Mouse (Mus musculus) heart, embryonic 11.5 days (tissue): ENCODE data around the gene Plekhg6. TPM values are rescaled to one million over a fixed set of nuclear protein-coding genes. Genes with fewer than 3 reads are reported as not detected.
A peak's percentile ranks its signal among the peaks of the same experiment; 100 is the strongest.

Experiments
- ATAC-seq: fragments of 200-750 bp; cut with Nextera tagmentation; replicated peaks from 2 replicates; pipeline ENCODE4 v1.8.0; 2017; ENCODE audit warnings: moderate library complexity; ENCODE audit not compliant: insufficient number of reproducible peaks, low FRiP score, low TSS enrichment
- H3K27ac ChIP-seq: fragments of 300-500 bp; sonication (generic); 2 replicates; pipeline ENCODE4 v1.5.1; 2014; ENCODE audit warnings: mild to moderate bottlenecking, low read depth, low read length
- H3K27me3 ChIP-seq: fragments of 300-500 bp; sonication (generic); 2 replicates; pipeline ENCODE4 v1.6.1; 2014; ENCODE audit warnings: mild to moderate bottlenecking, low read length, mixed read lengths; ENCODE audit not compliant: control insufficient read depth, insufficient read depth
- H3K36me3 ChIP-seq: fragments of 300-500 bp; sonication (generic); 2 replicates; pipeline ENCODE4 v1.6.1; 2014; ENCODE audit warnings: mild to moderate bottlenecking, low read length, moderate library complexity, mixed read lengths; ENCODE audit not compliant: control insufficient read depth, insufficient read depth
- H3K4me1 ChIP-seq: fragments of 300-500 bp; sonication (generic); 2 replicates; pipeline ENCODE4 v1.6.1; 2014; ENCODE audit warnings: low read length; ENCODE audit not compliant: control insufficient read depth, insufficient read depth
- H3K4me2 ChIP-seq: fragments of 300-500 bp; sonication (generic); 2 replicates; pipeline ENCODE4 v1.6.1; 2014; ENCODE audit warnings: mild to moderate bottlenecking, moderate library complexity
- H3K4me3 ChIP-seq: fragments of 300-500 bp; sonication (generic); 2 replicates; pipeline ENCODE4 v1.5.1; 2014; ENCODE audit warnings: low read depth, low read length
- H3K9ac ChIP-seq: fragments of 300-500 bp; sonication (generic); 2 replicates; pipeline ENCODE4 v1.6.1; 2014; ENCODE audit warnings: mild to moderate bottlenecking, low read depth, low read length, moderate library complexity
- H3K9me3 ChIP-seq: fragments of 300-500 bp; sonication (generic); replicated peaks from 2 replicates; pipeline ENCODE4 v1.6.1; 2016; ENCODE audit warnings: low read length; ENCODE audit not compliant: control insufficient read depth
- WGBS: fragments of 180-500 bp; shearing (Covaris S2); extraction: QIAGEN DNeasy Blood & Tissue Kit; methylation state at CpG from one replicate; pipeline ENCODE4 v1.1.7; 2014; ENCODE audit not compliant: insufficient replicate concordance; 5-methylcytosine and 5-hydroxymethylcytosine counted together
- polyA plus RNA-seq: library from polyadenylated mRNA; unstranded; fragments of >200 nt; fragmentation: Nextera tagmentation; extraction: Ambion mirVana; gene quantifications from 2 replicates; pipeline ENCODE4 v1.2.1, GENCODE M21; 2014

Plekhg6 gene
- polyA plus RNA-seq, 1 experiment from 2014 or later: not detected

DNA sequence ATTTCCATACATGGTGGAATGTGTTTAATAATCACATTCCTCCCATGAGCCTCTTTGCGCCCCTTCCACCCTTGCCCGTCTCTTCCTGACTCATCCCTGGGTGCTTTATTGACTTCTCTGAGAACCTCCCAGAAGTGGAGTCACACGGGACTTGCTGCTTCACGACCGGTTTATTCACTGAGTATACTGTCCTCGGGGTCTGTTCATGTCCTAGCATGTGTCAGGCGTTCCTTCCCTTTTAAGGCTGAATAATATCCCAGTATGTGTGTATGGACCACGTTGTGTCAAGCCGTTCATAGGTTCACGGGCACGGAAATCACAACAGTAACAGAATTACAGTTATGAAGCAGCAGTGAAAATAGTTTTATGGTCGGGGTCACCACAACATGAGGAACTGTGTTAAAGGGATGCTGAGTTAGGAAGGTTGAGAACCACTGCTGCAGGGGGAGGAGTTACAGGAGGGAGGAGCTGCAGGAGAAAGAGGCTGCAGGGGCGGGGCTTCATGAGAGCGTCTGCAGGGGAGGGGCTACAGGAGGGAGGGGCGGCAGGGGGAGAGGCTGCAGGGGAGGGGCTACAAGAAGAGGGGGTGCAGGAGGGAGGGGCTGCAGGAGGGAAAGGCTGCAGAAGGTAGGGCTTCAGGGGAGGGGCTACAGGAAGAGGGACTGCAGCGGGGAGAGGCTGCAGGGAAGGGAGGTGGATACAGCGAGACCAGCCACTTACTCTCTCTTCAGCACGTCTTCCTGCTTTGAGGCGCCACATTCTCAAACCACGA lies 41.6 kb upstream of the Plekhg6 start:
- 0 out of 2 replicates have a peak overlapping the region, but pooled peaks have one; percentile 4 for H3K4me3 ChIP-seq
- 0 out of 2 replicates have a peak, but pooled peaks cover 3% of the 10 kb centered on the region for H3K27me3 ChIP-seq
- peak overlapping the region; percentile 57 for H3K4me2 ChIP-seq
- peak; percentile 52; the same call in 1 of the 2 replicates for ATAC-seq
- H3K9ac ChIP-seq: no peak overlapping the region
- WGBS: 23% methylated on average over 20 of the region's 20 CpGs
- no peaks in the 10 kb centered on the region for H3K36me3 ChIP-seq
- peaks cover 8% of the 10 kb centered on the region; the same call in 1 of the 2 replicates for H3K4me1 ChIP-seq
- no peak overlapping the region for H3K27ac ChIP-seq
- no peaks in the 10 kb centered on the region for H3K9me3 ChIP-seq

- Histone ChIP-seq H3K9me3 (no peaks in the 10 kb centered on the region), H3K27ac (no peak overlapping the region), H3K9ac (no peak overlapping the region), H3K36me3 (no peaks in the 10 kb centered on the region), H3K4me3 (no peak overlapping the region), H3K27me3 (0 out of 2 replicates have a peak, but pooled peaks cover 3% of the 10 kb centered on the region), H3K4me1 (peaks cover 8% of the 10 kb centered on the region; the same call in 1 of the 2 replicates), H3K4me2 (no peak overlapping the region)
- 69% methylated on average over 16 of the region's 16 CpGs for WGBS
- no peak for ATAC-seq
Observed at GRCm38 (mm10) chr6:125420458-125421063, 40.0 kb upstream of the Plekhg6 start.

DNA sequence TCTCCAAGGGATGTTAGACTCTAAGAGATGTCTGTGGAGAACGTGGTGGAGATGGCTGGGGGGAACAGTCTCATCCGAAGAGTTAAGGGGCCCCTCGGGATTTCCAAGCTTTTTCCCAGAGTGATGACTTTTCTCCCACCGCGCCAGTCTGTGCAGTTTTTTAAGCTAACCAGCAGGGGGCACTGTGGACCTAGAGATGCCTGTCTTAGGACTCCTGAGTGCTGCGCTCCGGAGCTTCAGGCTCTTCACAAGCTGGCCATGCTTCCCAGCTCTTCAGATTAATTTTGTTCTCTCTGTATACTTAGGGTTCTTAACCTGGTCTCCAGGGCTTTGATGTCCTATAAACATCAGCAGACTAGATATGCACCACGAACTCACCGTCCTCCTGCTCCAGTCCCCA lies 38.2 kb upstream of the Plekhg6 start:
- H3K4me3 ChIP-seq: no peak overlapping the region
- H3K27ac ChIP-seq: no peak overlapping the region
- no peaks in the 10 kb centered on the region for H3K36me3 ChIP-seq
- H3K9me3 ChIP-seq: no peaks in the 10 kb centered on the region
- H3K27me3 ChIP-seq: 0 out of 2 replicates have a peak, but pooled peaks cover 3% of the 10 kb centered on the region
- H3K4me2 ChIP-seq: no peak overlapping the region
- H3K4me1 ChIP-seq: peaks cover 8% of the 10 kb centered on the region; the same call in 1 of the 2 replicates
- WGBS: 9% methylated on average over 9 of the region's 9 CpGs
- ATAC-seq: no peak
- H3K9ac ChIP-seq: no peak overlapping the region

GRCm38 (mm10) chr6:125413326-125413725 lies 32.7 kb upstream of the Plekhg6 start:
- ATAC-seq: no peak
- 74% methylated on average over 9 of the region's 9 CpGs for WGBS
- 0 out of 2 replicates have a peak, but pooled peaks cover 3% of the 10 kb centered on the region for H3K27me3 ChIP-seq

GRCm38 (mm10) chr6:125411661-125412060 lies 31.1 kb upstream of the Plekhg6 start:
- no peak for ATAC-seq
- Histone ChIP-seq H3K27me3 (no peaks in the 10 kb centered on the region), H3K4me1 (no peaks in the 10 kb centered on the region)

More at GRCm38 (mm10) chr6:125413326-125413725, 32.7 kb upstream of the Plekhg6 start:
- H3K4me3 ChIP-seq: no peak overlapping the region
- H3K27ac ChIP-seq: no peak overlapping the region
- H3K36me3 ChIP-seq: no peaks in the 10 kb centered on the region
- H3K9ac ChIP-seq: no peak overlapping the region
- no peak overlapping the region for H3K4me2 ChIP-seq
- no peaks in the 10 kb centered on the region for H3K9me3 ChIP-seq
- no peaks in the 10 kb centered on the region for H3K4me1 ChIP-seq

GRCm38 (mm10) chr6:125410995-125411547 lies 30.5 kb upstream of the Plekhg6 start:
- Histone ChIP-seq H3K4me3 (no peak overlapping the region), H3K9me3 (no peaks in the 10 kb centered on the region), H3K36me3 (no peaks in the 10 kb centered on the region), H3K4me1 (no peaks in the 10 kb centered on the region), H3K27me3 (no peaks in the 10 kb centered on the region), H3K27ac (no peak overlapping the region), H3K9ac (no peak overlapping the region), H3K4me2 (no peak overlapping the region)
- 54% methylated on average over 8 of the region's 8 CpGs for WGBS
- no peak for ATAC-seq

More at GRCm38 (mm10) chr6:125411661-125412060, 31.1 kb upstream of the Plekhg6 start:
- Histone ChIP-seq H3K27ac (no peak overlapping the region), H3K36me3 (no peaks in the 10 kb centered on the region), H3K4me3 (no peak overlapping the region), H3K4me2 (no peak overlapping the region), H3K9ac (no peak overlapping the region), H3K9me3 (no peaks in the 10 kb centered on the region)
- 86% methylated on average over 6 of the region's 6 CpGs for WGBS

DNA sequence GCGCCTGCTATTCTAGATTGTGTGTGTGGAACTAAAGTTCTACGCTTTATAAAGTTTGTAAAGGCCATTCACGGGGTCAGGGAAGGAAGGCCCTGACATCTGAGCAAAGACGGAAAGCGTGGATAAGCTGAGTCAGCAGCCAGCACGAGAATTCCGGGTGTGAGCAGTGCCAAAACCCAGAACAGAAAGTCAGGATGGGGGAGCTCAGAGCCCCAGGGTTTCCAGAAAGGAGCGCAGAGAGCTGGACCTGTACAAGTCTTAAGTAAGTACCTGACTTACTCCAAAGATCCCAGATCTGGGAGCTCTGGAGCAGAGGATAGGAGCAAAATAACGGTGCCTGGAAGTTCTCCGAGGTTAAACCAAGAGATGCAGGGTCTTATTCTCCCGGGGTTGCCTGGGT lies 30.0 kb upstream of the Plekhg6 start:
- Histone ChIP-seq H3K9me3 (no peaks in the 10 kb centered on the region), H3K9ac (no peak overlapping the region)

DNA sequence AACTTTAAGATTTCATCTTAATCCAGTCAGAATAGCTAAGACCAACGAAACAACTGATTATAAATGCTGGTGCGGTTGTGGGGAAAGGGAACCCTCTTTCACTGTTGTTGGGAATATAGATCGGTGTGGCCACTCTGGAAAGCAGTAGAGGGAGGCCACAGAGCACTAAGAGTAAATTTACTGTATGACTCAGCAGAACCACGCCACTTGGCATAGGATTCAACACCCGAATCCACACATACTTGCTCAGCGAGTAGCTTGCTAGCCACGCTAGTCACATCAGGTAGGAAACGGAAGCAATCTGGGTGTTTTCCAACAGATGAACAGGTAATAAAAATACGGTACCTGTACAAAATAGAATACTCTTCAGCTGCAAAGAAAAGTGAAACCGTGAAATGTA lies 27.1 kb upstream of the Plekhg6 start:
- Histone ChIP-seq H3K4me3 (no peak overlapping the region), H3K27ac (no peak overlapping the region), H3K27me3 (no peaks in the 10 kb centered on the region), H3K9ac (no peak overlapping the region), H3K9me3 (no peaks in the 10 kb centered on the region), H3K36me3 (no peaks in the 10 kb centered on the region), H3K4me2 (no peak overlapping the region), H3K4me1 (no peaks in the 10 kb centered on the region)
- ATAC-seq: no peak
- WGBS: 86% methylated on average over 10 of the region's 10 CpGs

More for the DNA sequence above, 30.0 kb upstream of the Plekhg6 start:
- no peak for ATAC-seq
- no peaks in the 10 kb centered on the region for H3K4me1 ChIP-seq
- 65% methylated on average over 11 of the region's 11 CpGs for WGBS
- no peak overlapping the region for H3K4me3 ChIP-seq
- no peaks in the 10 kb centered on the region for H3K36me3 ChIP-seq
- no peak overlapping the region for H3K27ac ChIP-seq
- H3K4me2 ChIP-seq: no peak overlapping the region
- H3K27me3 ChIP-seq: no peaks in the 10 kb centered on the region
